Mouse (Mus musculus) B cell, adult 2 months (primary cell): Measurements from ENCODE around the gene Mier2.

ENCODE experiments used
- DNase-seq, 2 experiments: peaks; one replicate each; pipeline ENCODE4 v3.0.0; 2022

Gene Mier2

DNA sequence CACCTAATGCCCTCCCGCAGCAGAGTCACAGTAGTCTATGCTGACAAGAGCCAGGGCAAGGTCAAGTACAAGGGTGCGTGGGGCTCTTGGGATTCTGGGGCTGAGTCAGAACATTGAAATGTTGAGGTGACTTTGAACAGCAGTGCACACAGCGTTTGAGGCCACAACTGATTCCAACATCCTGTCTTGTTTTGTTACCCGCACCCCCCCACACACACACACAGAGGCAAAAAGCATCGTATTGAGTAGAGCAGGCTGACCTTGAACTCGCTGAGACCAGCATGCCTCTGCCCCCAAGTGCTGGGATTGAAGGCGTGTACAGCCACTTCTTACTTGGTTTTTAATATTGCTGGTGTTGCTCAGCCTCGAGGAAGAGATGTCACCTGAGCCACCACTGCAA lies 19.4 kb upstream of the Mier2 start:
- no peak for DNase-seq

DNA sequence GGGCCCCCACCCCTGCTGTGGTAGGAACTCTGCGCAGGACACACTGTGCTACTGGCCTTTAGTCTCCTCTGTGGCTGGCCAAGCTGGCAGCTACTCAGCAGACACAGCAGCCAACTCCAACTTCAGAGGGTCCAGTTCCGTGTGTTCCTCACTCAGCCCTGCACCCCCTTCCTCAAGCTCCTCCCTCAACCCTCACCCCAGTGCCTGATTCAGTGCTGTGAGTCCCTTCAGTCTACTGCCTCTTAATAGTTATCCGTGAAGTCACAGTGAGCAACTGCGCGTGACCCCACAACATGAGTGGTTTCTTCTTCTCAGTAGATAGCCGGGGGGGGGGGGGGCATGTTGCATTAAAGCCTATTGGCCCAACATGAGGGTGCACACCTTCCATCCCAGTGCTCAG lies 18.6 kb upstream of the Mier2 start:
- DNase-seq, result no peak

DNA sequence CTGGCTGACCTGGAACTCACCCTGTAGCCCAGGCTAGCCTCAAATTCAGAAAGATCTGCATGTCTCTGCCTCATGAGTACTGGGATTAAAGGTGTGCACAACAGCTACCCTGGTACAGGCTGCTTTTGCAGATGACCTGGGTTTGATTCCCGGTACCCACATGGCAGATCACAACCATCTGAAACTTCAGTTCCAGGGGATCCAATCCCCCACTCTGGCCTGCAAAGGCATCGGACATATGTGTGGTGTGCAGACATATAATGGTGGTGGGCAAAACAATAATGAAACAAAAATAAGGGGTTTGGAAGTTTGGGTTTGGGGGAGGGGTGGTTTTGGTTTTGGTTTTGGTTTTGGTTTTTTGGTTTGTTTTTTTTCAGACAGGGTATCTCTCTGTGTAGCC lies 16.3 kb upstream of the Mier2 start:
- DNase-seq, result no peak

DNA sequence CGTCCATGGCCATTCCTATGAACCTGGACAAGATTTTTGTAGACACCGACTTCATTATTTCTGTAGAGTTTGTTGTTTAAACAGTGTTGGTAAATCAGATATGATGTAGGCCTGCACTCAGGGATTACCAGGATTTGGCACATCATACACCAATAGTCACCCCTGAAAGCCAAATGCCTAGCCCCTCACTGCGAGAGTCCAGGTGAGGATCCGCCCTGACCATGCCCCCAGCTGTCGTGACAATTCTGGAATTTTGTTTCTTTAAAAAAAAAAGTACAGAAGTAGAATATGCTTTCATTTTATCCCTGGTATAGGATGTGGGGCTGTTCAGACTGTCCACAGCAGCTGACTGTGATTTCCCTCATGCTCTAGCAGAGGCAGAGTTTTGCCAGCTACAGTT lies 14.9 kb upstream of the Mier2 start:
- DNase-seq, result no peak

DNA sequence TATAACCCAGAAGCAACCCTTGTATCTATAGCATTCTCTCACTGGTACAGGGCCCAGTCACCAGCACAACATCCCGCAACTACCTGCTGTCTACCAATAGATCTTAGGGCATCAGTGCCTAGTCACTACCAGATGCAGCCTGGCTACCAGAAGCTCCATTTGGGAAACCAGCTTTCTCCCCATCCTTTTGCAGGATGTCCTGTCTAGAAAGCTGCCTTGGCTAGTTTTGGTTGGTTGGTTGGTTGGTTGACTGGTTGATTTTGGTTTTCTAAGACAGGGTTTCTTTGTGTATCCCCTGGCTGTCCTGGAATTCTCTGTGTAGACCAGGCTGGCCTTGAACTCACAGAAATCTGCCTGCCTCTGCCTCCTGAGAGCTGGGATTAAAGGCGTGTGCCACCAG lies 4.7 kb upstream of the Mier2 start:
- DNase-seq, result no peak

DNA sequence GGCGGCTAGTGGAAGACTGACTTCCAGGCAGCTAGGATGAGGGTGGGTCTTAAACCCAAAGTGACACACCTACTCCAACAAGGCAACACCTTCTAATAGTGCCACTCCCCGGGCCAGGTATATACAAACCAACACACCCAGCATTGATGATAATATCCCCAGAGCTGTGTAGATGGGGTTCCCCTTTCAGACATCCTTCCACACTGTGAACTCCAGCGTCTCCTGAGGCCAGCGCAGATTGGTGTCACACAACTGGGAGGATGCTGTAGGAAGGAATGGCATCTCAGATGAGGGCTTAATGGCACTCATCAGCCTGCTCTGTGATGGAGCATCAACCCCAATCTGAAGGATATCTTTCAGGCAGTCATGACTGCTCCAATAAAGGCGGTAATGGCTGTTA lies 2.5 kb upstream of the Mier2 start:
- DNase-seq, result no peak

DNA sequence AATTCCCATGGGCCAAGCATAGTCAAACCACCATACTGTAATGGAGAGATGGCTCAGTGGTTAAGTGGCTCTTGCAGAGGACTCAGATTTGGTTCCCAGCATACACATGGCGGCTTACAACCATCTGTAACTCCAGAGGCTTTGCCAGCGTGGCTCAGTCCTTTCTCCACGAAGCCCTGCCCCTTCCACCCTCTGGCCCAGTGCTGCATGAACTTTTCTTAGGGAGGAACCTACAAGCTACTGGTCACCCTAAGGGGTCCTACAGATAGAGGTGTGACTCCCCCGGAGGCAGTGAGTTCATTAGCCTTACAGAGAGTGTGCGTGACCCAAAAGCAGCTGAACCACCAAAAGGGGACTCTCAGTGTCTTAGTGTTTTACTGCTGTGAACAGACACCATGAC lies 2.0 kb upstream of the Mier2 start:
- no peak for DNase-seq

DNA sequence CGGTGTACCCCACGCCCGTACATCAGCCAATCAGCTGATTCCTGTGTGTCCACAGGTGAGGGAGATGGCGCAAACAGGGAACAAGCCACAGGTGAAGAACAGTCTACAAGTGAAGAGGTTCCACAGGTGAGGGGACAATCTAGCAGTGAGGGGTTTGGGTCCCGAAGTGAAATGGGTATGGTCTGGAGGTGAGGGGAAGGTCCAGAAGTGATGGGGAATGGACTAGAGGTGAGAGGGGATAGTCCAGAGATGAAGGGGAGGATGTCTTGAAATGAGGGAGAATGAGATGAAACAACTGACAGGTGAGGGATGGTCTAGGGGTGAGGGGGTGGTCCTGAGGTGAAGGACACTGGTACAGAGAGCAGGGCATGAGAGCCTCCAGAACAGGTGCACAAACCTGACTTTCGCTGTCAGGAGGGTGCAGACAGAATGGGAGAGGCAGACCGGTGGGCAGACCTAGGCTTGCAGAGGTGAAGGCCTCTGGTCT lies 282 bp upstream of the Mier2 start:
- no peak for DNase-seq

DNA sequence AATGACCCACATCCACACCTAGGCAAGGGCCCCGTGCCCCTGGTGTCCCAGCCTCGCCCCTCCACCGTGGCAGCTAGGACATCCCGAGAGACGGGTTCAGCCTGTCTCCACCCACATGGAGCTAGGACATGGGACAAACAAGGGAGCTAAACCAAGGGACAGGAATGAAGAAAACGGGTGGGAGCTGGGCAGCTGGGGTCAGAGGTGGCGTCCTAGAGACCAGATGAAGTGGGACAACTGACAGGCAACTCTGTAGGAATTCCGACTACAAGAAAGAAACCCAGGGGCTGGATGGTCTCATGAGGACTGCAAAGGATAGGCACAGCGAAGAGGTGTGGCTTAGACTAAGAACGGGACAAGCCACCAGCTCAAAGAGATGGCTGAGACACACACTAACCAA lies 1.3 kb downstream of the Mier2 start:
- no peak for DNase-seq

DNA sequence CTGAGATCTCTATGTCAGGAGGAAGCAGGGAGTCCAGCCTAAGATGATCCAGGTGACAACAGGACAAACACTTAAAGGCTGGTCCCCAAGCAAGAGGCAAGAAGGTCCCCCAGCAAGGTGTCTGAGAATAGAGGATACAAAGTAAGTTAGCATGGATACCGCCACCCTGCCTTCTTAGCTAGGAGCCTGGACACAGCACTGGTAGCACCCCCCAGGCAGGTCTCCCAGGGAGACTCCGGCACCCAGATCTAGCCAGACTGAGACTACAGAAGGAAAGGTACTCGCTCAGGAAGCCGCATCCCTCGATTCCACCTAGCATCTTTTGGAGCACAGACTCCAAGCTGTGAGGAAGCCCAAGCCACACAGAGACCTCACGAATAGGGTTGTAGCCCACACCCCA lies 1.8 kb downstream of the Mier2 start:
- no peak for DNase-seq

DNA sequence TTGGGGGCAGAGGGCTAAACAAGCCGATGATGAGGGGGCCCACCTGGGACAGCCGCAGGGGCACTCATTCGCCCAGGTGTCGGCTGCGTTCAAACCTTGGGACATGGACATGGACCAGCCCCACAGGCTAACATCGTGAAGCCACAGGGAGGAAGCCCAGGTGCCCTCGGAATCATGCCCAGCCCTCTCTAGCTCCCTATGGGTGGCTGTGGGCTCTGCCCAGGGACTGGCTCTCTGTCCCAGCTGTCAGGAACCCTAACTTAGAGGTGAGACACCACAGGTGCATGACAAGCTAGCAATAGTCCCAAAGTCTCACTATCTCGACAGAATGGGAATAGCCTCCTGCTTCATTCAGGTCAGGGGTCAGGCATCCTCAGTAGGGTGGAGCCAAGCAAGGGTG lies 2.5 kb downstream of the Mier2 start:
- DNase-seq, result no peak

DNA sequence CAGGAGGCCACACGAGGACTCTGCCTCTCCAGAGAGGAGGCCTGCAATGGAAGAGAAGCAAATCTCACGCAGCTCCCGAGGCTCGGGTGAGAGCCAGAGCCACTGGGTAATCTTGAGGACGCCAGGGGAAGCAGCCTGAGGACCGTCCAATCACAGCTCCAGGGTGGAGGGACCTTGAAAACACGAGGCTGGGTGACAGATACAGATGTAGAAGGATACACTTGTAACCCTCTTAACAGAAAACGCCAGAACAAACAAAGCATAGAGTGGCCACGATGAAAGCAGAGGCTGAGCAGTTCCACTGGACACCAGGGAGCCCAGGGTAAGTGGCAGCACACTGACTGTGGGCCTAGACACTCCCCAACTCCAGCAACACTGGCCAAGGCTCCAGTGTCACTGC lies 4.6 kb downstream of the Mier2 start:
- no peak for DNase-seq

DNA sequence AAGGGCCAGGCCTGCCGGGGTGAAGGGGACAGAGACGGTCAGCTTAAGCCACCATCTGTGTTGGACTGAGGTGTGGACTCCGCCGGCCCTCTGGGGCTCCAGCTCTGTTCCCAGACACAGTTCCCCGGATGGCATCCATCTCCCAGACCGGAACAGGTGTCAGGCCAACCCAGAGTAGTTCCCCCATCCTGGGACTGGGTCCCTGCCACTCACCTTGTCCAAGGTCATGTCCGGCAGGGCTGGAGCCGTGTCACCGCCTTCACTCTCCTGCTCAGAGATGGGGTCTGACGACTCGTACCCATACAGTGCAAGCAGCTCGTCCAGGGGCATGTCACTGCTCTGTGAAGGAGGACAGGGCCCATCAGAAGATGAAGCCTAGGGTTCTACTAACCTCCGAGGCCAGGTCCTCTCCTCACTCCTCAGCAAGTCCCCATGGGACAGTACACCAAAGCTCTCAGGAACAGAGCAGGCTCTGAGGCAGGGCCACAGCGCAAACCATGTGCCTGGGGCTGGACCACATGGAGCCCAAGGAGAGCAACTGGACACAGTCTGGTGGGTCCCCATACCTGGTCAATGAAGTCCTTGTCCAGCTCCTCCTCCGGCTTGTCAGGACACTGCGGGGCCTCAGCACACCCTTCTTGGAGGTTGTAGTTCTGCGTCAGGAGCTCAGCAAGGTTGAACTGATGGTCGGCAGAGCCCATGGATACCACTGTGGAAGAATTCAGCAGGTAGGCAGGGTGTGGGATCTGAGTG lies 5.9 kb downstream of the Mier2 start:
- DNase-seq, result no peak

DNA sequence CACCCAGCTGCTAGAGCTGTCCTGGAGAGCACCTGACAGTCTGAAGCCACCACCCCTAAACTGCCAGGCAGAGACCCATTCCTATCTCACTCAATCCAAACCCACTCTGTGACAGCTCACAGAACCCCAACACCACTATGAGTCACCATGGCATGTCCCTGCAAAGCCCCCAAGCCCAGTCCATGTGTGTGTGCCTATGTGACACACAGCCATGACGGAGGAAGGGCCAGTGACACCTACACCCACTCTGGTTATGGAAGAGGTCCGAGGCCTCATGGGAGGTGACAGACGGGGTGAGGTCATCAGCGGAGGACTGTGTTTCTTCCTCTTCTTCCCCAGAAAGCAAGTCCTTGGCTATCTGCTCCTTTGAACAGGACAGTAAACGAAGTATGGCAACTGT lies 6.5 kb downstream of the Mier2 start:
- no peak for DNase-seq

DNA sequence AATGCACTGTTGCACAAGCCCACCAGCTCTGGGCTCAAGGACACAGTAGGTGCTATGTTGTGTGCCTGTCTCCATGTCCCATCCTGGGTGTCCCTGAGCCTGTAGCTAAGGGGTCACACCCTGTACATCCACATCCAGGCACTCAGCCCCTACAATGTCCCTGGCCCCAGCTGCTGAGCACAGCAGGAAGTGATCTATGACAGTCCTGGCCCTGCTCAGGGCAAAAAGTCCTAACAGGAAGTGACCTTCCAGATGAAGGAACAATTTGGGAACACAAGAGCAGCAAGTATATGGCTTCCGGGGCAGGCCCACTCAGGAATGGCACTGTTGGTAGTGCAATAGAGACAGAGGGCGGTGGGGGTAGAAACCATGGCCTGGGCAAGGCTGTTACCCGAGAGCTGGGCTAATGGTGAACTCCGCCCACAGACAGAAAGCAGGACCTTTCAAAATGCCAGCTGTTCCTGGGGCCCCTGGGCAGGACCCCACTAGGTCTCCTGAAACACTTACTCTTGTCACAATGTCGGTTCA lies 7.8 kb downstream of the Mier2 start:
- DNase-seq, result no peak

DNA sequence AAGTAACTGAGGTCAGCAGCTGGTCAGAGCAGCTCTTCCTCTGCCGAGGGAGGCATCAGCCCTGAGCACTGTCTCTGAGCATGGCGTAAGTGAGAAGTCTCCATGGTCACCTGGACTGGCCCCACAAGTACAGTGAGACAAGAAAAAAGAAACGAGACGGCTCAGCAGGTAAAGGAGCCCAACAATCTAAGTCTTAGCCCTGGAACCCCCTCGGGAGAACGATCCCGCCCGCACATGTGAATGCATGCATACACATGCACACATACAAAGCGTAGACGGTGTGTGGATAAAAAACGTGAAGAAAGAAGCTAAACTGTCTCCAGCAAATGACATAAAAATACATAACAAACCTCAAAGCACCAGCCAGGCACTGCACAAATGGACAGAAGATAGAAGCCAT lies 8.5 kb downstream of the Mier2 start:
- DNase-seq, result no peak

DNA sequence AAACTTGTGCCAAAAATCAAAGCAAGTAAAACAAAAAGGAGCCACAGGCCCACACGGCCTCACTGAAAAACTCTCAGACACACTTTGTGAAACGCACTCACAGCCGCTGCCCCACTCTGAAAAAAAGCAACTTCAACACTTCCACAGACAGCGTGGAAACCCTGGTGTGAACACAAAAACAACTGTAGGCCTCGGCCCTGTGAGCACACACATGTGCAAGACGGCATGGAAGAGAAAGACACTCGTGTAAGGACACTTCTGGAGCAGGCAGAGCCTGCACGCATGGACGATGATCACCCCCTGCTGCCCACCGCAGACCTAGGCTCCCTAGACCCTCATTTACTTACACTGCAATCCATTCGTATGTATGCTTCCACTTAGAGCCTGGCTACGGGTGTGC lies 9.1 kb downstream of the Mier2 start:
- no peak for DNase-seq

DNA sequence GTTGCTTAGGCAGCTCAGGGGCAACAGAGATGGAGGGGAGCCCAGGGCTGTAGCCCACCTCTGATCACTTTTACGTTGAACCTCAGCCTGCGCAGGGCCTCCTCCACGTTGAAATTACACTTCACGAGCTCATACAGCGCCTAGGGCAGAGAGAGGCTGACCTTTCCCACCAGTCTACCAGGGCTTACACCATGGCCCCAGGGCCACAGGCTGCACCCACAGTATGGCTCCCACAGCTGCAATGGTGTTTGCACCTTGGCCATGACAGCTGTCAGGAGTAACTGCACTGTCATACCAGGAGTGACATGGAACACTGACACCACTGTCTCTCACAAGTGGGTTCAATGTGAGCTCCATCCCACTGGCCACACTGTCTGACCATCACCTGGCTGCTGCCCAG lies 10.4 kb downstream of the Mier2 start:
- DNase-seq, result no peak

DNA sequence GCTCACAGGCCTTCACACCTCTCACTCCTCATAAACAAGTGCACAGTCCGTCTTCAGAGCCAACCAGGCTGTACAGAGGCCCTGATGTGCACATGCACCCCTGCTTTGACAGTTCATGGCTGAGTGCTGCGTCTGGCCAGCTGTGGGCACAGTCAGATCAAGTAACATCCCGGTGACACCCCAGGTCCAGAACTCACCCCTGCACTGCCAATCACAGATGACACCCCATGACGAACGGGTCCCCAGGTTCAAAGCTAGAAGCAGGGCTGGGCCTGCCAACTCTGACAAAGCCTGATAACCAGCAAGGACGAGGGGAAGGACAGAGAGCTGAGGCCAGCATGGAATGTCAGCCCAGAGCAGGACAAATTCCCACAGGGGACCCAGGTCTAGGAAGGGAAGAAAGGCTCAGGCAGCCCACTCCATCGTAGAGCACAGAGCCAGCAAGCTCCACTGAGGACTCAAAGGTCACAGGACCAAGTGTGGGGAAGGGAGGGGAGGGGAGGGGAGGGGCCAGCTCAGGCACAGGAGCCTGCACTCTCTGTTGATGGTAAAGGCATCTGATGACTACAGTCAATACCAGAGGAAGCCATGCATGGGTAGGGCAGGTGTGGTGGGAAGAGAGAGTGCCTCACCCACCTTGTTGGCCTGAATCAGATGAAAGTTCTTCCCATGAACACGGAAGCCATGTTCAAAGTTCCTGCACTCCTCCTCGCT lies 11.0 kb downstream of the Mier2 start:
- DNase-seq, result no peak

DNA sequence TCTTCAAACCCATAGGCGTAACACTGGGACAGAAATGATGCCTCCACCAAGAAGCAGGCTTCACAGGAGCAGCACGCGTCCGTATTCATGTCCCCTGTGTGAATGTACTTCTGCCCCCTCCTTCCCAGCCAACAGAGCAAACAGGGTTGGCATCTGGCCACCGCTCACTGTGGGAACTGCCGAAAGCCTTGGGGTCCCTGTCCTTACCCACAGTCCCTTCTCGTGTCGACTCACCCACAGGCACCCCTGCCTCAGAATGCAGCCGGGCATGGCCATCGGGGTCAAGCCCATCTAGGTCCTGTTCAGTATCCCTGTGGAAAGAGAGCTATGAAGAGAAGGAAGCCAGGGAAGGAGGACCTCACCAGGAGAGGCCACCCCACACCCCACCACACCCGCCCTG lies 12.8 kb downstream of the Mier2 start:
- DNase-seq, result no peak

DNA sequence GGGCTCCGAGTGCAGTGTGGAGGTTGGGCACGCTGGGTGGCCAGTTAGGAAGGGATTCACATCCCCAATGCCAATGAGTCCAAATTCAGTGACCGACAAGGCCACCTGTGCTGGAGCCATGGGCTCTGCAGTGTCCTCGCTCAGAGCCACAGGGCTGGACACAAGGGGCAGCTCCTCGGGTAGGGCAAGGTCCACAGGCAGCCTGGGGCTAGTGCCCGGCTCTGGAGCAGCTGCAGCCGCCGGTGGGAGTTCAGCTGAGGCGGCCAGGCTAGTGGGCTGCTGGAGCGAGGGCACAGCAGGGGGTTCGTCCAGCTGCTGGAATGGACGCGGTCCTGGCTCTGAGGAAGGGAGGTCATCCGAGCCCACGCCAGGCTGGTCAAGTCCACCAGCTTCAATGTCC lies 13.5 kb downstream of the Mier2 start:
- no peak for DNase-seq

DNA sequence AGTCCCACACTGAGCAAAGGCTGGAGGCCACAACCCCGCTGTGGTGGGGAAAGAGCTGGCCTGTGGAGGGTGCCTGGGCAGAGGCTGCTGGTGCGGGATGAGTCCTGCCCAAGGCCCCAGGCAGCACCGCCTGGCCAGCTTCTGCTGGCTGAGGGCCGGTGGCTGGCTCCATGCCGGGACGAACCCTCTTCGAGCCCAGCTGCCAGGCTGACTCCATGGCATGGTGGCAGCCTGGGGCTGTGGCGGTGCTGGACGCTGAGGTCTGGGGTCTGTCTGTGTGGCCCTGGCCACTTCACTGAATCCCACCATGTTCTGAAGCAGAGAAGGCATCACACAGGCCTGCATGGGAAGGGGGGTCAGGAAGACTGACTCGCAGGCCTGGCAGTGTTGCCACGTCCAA lies 14.3 kb downstream of the Mier2 start:
- DNase-seq, result no peak

DNA sequence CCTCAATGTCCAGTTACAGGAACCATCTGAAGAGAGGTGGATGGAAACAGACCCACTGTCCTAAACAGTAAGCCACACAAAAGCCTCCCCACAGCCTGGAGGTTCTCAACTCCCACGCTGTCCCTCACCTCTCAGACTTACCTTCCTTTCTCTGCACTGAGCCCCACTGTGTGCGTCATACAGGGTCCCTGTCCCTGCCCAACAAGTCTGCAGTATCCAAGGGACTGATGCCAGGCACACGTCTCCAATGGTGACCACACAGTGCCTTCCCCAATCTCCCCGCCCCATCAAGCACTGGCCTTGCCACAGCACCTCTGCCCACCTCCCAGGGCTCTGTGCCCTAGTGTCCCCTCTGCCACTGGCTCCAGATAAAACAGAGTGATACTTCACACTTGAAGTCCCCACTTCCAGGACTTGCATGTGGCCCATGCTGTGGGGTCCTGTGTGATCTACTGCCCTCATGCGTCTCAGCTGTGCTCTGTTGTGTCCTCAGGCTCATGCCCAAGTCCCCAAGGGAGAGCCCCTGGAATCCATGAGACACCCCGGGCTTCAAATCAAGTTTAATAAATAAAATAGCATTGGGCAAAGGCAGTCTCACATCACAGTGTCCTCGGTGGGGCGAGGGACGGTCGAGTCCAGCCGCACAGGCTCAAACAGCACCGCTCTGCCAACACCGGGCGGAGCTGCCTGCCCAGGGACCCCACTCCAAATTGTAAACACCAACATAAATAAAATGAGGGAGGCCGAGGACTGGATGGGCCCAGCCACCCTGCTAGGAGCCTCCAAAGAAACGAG lies 15.1 kb downstream of the Mier2 start:
- DNase-seq, result no peak

DNA sequence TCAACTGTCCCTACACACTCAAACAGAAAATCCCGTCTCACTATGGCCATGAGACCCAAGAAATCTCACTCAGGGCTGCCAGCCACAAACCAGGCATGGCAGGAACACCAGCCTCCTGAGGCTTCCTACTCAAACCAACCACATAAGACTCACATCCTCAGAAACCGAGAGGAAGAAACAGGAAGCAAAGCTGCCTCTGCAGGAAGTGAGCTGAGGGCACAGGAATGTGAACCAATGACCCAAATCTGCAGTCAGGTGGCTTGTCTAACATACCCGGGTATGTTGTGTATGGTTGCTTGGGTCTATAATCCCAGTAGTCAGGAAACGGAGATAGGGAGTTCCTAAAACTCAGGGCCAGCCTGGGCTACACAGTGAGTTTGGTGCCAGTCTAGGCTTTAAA lies 16.1 kb downstream of the Mier2 start:
- no peak for DNase-seq
